7 mouse cellular contexts compared by ENCODE assay signal in genomic region chr7:31156034-31156928, GRCm38 (mm10). TPM values are rescaled to one million over a fixed set of nuclear protein-coding genes. Genes with fewer than 3 reads are reported as not detected.
DNase-seq lines count a peak whose midpoint lies in the region; ATAC-seq and TF ChIP-seq lines count a peak whose summit lies in the region.

No protein-coding gene starts in this region.

- H3K4me2 ChIP-seq in lung, postnatal 0 days (replicated peaks; ENCODE audit: low read depth, low read length): no peak overlapping the region

- no peak overlapping the region for H3K9ac ChIP-seq in lung, postnatal 0 days (replicated peaks; ENCODE audit: low read depth)

- ATAC-seq in common myeloid progenitor, adult 5-6 weeks (replicated peaks; ENCODE audit: low read depth, poor library complexity, severe bottlenecking): peak; percentile 33
- ATAC-seq in lung, postnatal 0 days: no peak; the same call in 1 of the 2 replicates

- peak; percentile 36; the same call in 1 of the 2 replicates for TF ChIP-seq EP300 in lung, postnatal 0 days (IDR thresholded peaks at IDR 0.05)

- TF ChIP-seq POLR2A in thymus, adult 2 months (IDR thresholded peaks at IDR 0.05; ENCODE audit: control insufficient read depth, extremely low read depth, insufficient read depth, low read length, poor library complexity): 0 out of 2 replicates have a peak, but pooled peaks have one; percentile 15

- WGBS in lung, postnatal 0 days: 22% methylated on average over 11 of the region's 19 CpGs
- 14% methylated on average over 19 of the region's 19 CpGs for WGBS in thymus, adult 2 months

- H3K4me3 ChIP-seq in lung, postnatal 0 days (ENCODE audit: low read depth, low read length): no peak overlapping the region
- peak overlapping the region; percentile 33 for H3K4me3 ChIP-seq in thymus, adult 2 months (ENCODE audit: control insufficient read depth, insufficient read depth, low read length)

- H3K4me1 ChIP-seq in lung, postnatal 0 days (ENCODE audit: insufficient read depth, low read depth, low read length): peaks cover 7% of the 10 kb centered on the region
- peaks cover 59% of the 10 kb centered on the region for H3K4me1 ChIP-seq in thymus, adult 2 months (replicated peaks; ENCODE audit: control insufficient read depth, insufficient read depth, low read length)

- peak; percentile 58 to 62 for DNase-seq in spleen, adult 18-20 months
- no peak for DNase-seq in spleen, adult 12 weeks (ENCODE audit: low spot score)
- peak; percentile 52 for DNase-seq in kidney, adult 9 months
- peak; percentile 66 for DNase-seq in lung, postnatal 0 days (ENCODE audit: low spot score)
- peak; percentile 80 for DNase-seq in thymus, adult 2 months
- DNase-seq in layer of hippocampus, adult 11-12 months (ENCODE audit: low spot score): no peak

- no peaks in the 10 kb centered on the region for H3K27me3 ChIP-seq in lung, postnatal 0 days (replicated peaks; ENCODE audit: insufficient read depth, low read length)
- no peaks in the 10 kb centered on the region for H3K27me3 ChIP-seq in thymus, adult 2 months (ENCODE audit: control insufficient read depth, insufficient read depth, low read length)

- H3K36me3 ChIP-seq in lung, postnatal 0 days (ENCODE audit: insufficient read depth, low read length): no peaks in the 10 kb centered on the region
- no peaks in the 10 kb centered on the region for H3K36me3 ChIP-seq in thymus, adult 2 months (ENCODE audit: control insufficient read depth, insufficient read depth, low read length)

- no peaks in the 10 kb centered on the region for H3K9me3 ChIP-seq in lung, postnatal 0 days (ENCODE audit: low read length)

- peak; percentile 63 for TF ChIP-seq CTCF in lung, postnatal 0 days (IDR thresholded peaks at IDR 0.05)
- no peak for TF ChIP-seq CTCF in thymus, adult 2 months (IDR thresholded peaks at IDR 0.05; ENCODE audit: borderline replicate concordance, control insufficient read depth, extremely low read depth, insufficient read depth, low read length, poor library complexity)

- H3K27ac ChIP-seq in lung, postnatal 0 days (ENCODE audit: low read length): peak overlapping the region; percentile 66
- H3K27ac ChIP-seq in thymus, adult 2 months (ENCODE audit: control insufficient read depth, insufficient read depth, low read length): peak overlapping the region; percentile 94

RNA-seq across cellular contexts. Expression of gene Gramd1a, which starts 0.6 kb away (rescaled TPM):
- total RNA-seq in common myeloid progenitor, adult 5-6 weeks (2017): 30.8 and 38.7 TPM in 2 replicates
- polyA plus RNA-seq in lung, postnatal 0 days (2015; fragmentation: Nextera tagmentation; extraction: Ambion mirVana): 31.7 and 33.8 TPM in 2 replicates
- 681 and 790 TPM in 2 replicates for polyA plus RNA-seq in thymus, adult 2 months (2012; rRNA removed)

RNA-seq across cellular contexts. Expression of gene Scn1b, which starts 29.5 kb away (rescaled TPM):
- total RNA-seq in common myeloid progenitor, adult 5-6 weeks (2017): 2.1 TPM in 1 of 2 replicates, not detected in the other
- 4.5 and 4.9 TPM in 2 replicates for polyA plus RNA-seq in lung, postnatal 0 days (2015; fragmentation: Nextera tagmentation; extraction: Ambion mirVana)
- 18.7 and 21.2 TPM in 2 replicates for polyA plus RNA-seq in thymus, adult 2 months (2012; rRNA removed)

RNA-seq across cellular contexts. Expression of gene Hpn, which starts 41.2 kb away (rescaled TPM):
- total RNA-seq in common myeloid progenitor, adult 5-6 weeks (2017): 13.4 and 19.9 TPM in 2 replicates
- polyA plus RNA-seq in lung, postnatal 0 days (2015; fragmentation: Nextera tagmentation; extraction: Ambion mirVana): 19.5 and 20.5 TPM in 2 replicates
- 7.0 and 8.2 TPM in 2 replicates for polyA plus RNA-seq in thymus, adult 2 months (2012; rRNA removed)

Comparison
In these comparisons a context has a peak if more than half of its experiments do, and no peak if none do; other contexts are left out.
1. DNase-seq: peak in spleen, adult 18-20 months (2 of 2), kidney, adult 9 months (single experiment), lung, postnatal 0 days (single experiment) and thymus, adult 2 months (single experiment); none in spleen, adult 12 weeks (single experiment) and layer of hippocampus, adult 11-12 months (single experiment).
2. RNA of gene Gramd1a, which starts 0.6 kb away (polyA plus RNA-seq): 681 to 790 TPM in thymus, adult 2 months; 31.7 to 33.8 TPM in lung, postnatal 0 days; every median in the first group is over 10 times any median in the second.